Mouse (Mus musculus) kidney, adult 2 months (tissue): Measurements from ENCODE around the gene Dnaic1.

Experiments used
- CTCF ChIP-seq: fragments of 200-500 bp; conservative IDR thresholded peaks from 2 replicates; pipeline ENCODE4 v1.5.1; 2011; ENCODE audit warnings: low read depth, mild to moderate bottlenecking, control low read depth, low read length, moderate library complexity, mixed read lengths; ENCODE audit not compliant: insufficient read depth, insufficient read length
- POLR2A ChIP-seq: fragments of 200-500 bp; IDR thresholded peaks from one replicate; pipeline ENCODE4 v1.6.1; 2011; ENCODE audit warnings: low read depth, low read length, control low read depth

- no peak for TF ChIP-seq POLR2A
- peak; percentile 28; the same call in 1 of the 2 replicates for TF ChIP-seq CTCF
Measured at GRCm38 (mm10) chr4:41615661-41616599, 46.4 kb downstream of the Dnaic1 start.
